Mouse (Mus musculus) embryonic facial prominence, embryonic 13.5 days (tissue): ENCODE data around the gene Tppp2. TPM values are rescaled to one million over a fixed set of nuclear protein-coding genes. Genes with fewer than 3 reads are reported as not detected.
"Not testable (repeated sequence)": the region's sequence is repeated elsewhere in the genome, so short reads cannot be mapped to it uniquely, and the experiment has no call there.

Experiments used
- ATAC-seq: fragments of 200-750 bp; cut with Nextera tagmentation; 2 replicates; pipeline ENCODE4 v1.8.0; 2017; ENCODE audit warnings: low read depth; ENCODE audit not compliant: insufficient number of reproducible peaks, insufficient read depth, low FRiP score, low TSS enrichment
- H3K27ac ChIP-seq: fragments of 300-500 bp; sonication (generic); 2 replicates; pipeline ENCODE4 v1.5.1; 2015; ENCODE audit warnings: moderate library complexity, mild to moderate bottlenecking, inconsistent platforms
- H3K27me3 ChIP-seq: fragments of 300-500 bp; sonication (generic); 2 replicates; pipeline ENCODE4 v1.6.1; 2015; ENCODE audit warnings: mild to moderate bottlenecking, inconsistent platforms
- H3K36me3 ChIP-seq: fragments of 300-500 bp; sonication (generic); 2 replicates; pipeline ENCODE4 v1.6.1; 2015; ENCODE audit warnings: mild to moderate bottlenecking, inconsistent platforms
- H3K4me1 ChIP-seq: fragments of 300-500 bp; sonication (generic); 2 replicates; pipeline ENCODE4 v1.6.1; 2015; ENCODE audit warnings: inconsistent platforms
- H3K4me2 ChIP-seq: fragments of 300-500 bp; sonication (generic); 2 replicates; pipeline ENCODE4 v1.6.1; 2015; ENCODE audit warnings: moderate library complexity, mild to moderate bottlenecking, inconsistent platforms
- H3K4me3 ChIP-seq: fragments of 300-500 bp; sonication (generic); 2 replicates; pipeline ENCODE4 v1.5.1; 2015; ENCODE audit warnings: mild to moderate bottlenecking, inconsistent platforms
- H3K9ac ChIP-seq: fragments of 300-500 bp; sonication (generic); 2 replicates; pipeline ENCODE4 v1.6.1; 2015; ENCODE audit warnings: mild to moderate bottlenecking, inconsistent platforms
- H3K9me3 ChIP-seq: fragments of 300-500 bp; sonication (generic); 2 replicates; pipeline ENCODE4 v1.6.1; 2016; ENCODE audit warnings: inconsistent platforms
- WGBS: fragments of 180-500 bp; shearing (Covaris S2); methylation state at CpG from one replicate; pipeline ENCODE4 v1.1.7; 2015; ENCODE audit warnings: mixed read lengths; 5-methylcytosine and 5-hydroxymethylcytosine counted together
- polyA plus RNA-seq: library from polyadenylated mRNA; unstranded; fragments of >200 nt; fragmentation: Nextera tagmentation; extraction: Ambion mirVana; gene quantifications from 2 replicates; pipeline ENCODE4 v1.2.1, GENCODE M21; 2015

Gene Tppp2
- polyA plus RNA-seq, 1 experiment from 2014 or later = not detected

GRCm38 (mm10) chr14:51913062-51913959, 4.9 kb upstream of the Tppp2 start:
- H3K36me3 ChIP-seq = peaks cover 15% of the 10 kb centered on the region
- H3K9ac ChIP-seq = peak overlapping the region; percentile 72
- peak overlapping the region; percentile 51 for H3K4me3 ChIP-seq
- WGBS = under 1% methylated on average over 58 of the region's 58 CpGs
- peaks cover 26% of the 10 kb centered on the region for H3K4me1 ChIP-seq
- peak; percentile 77 for ATAC-seq
- peak overlapping the region; percentile 85 for H3K27ac ChIP-seq
- no peaks in the 10 kb centered on the region for H3K9me3 ChIP-seq
- H3K27me3 ChIP-seq = no peaks in the 10 kb centered on the region
- H3K4me2 ChIP-seq = peak overlapping the region; percentile 87

DNA sequence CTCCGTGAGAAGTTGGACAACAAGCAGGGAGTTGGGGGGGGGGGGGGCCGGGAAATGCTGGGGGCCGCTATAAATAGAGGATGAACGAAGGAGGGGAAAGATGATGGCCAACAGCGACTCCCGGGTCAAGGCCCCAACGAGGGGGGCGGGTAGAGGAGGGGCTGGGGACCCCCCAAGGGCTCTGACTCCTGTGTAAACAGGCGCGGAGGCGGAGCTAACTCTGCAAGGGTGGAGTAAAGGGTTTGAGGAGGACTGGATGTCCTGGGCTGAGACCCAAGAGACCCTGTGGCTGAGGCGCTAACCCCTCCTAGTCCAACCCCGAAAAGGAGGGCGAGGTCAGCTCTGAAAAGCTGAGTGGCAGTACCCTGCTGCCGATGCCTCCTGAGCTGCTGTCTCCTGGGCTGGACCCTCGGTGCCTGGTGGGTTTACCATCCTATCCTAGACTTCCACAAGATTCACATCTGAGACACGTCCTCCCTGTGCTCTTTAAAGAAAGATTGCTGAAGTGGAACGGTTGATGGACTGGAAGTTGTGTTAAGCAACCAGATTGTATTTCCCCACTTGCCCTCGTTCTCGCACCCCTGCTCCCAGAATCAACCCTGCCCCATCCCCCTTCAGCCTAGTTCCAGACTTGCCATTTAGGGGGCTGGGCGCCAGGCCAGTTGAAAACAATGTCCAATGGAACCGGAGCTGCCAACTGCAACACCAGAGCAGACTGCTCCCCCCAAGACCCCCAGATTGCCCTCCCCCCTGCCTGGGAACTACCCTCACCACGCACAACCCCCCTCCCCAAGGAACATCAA, 4.1 kb upstream of the Tppp2 start, which contains the start of gene Ndrg2:
Gene Ndrg2, minus strand, starts transcription at position 199 of the 803 bp plus-strand sequence.
- no peaks in the 10 kb centered on the region for H3K27me3 ChIP-seq
- H3K27ac ChIP-seq = peak within 1 kb of the TSS; percentile 90
- H3K9ac ChIP-seq = peak within 1 kb of the TSS; percentile 72
- no peaks in the 10 kb centered on the region for H3K9me3 ChIP-seq
- WGBS = 2% methylated on average over 21 of the region's 23 CpGs
- peak within 1 kb of the TSS; percentile 87 for H3K4me2 ChIP-seq
- peak within 1 kb of the TSS; percentile 51 for H3K4me3 ChIP-seq
- ATAC-seq = peak; percentile 68
- H3K4me1 ChIP-seq = peaks cover 26% of the 10 kb centered on the region
- H3K36me3 ChIP-seq = peaks cover 15% of the 10 kb centered on the region

- no peaks in the 10 kb centered on the region for H3K27me3 ChIP-seq
- no peak overlapping the region for H3K4me3 ChIP-seq
- WGBS = 34% methylated on average over 3 of the region's 3 CpGs
- H3K9ac ChIP-seq = peak overlapping the region; percentile 11; the same call in 1 of the 2 replicates
- peaks cover 7% of the 10 kb centered on the region for H3K36me3 ChIP-seq
- peak overlapping the region; percentile 87 for H3K4me2 ChIP-seq
- no peaks in the 10 kb centered on the region for H3K9me3 ChIP-seq
- H3K27ac ChIP-seq = peak overlapping the region; percentile 90
- H3K4me1 ChIP-seq = peaks cover 26% of the 10 kb centered on the region
- no peak for ATAC-seq
These were observed 3.2 kb upstream of the Tppp2 start for GRCm38 (mm10) chr14:51915030-51915429.

DNA sequence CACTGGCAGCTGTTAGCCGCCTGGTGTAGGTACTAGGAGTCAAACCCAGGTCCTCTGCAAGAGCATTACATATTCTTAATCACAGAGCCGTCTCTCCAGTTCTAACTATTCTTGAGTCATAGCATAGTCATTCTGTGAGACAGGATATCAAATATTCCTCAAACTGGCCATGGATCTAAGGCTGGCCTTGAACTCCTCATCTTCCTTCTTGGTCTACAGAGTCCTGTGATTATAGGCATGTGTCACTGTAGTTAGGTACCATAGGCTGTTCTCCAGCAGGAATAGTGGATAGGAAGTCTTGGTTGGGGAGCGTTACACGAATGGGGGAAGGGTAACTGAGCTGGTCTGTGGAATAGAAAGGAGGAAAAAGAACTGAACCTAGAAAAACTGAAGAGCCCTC, 1.7 kb upstream of the Tppp2 start:
- no peak overlapping the region for H3K4me2 ChIP-seq
- peaks cover 26% of the 10 kb centered on the region for H3K4me1 ChIP-seq

GRCm38 (mm10) chr14:51918966-51919365, 741 bp downstream of the Tppp2 start:
- Histone ChIP-seq H3K36me3 (no peaks in the 10 kb centered on the region), H3K27ac (no peak overlapping the region), H3K27me3 (no peaks in the 10 kb centered on the region), H3K4me2 (no peak overlapping the region), H3K4me1 (peaks cover 38% of the 10 kb centered on the region), H3K4me3 (no peak overlapping the region), H3K9ac (no peak overlapping the region), H3K9me3 (no peaks in the 10 kb centered on the region)
- 90% methylated on average over 4 of the region's 4 CpGs for WGBS
- no peak for ATAC-seq

More for the DNA sequence above, 1.7 kb upstream of the Tppp2 start:
- H3K9ac ChIP-seq = no peak overlapping the region
- H3K9me3 ChIP-seq = no peaks in the 10 kb centered on the region
- no peak overlapping the region for H3K4me3 ChIP-seq
- ATAC-seq = no peak
- no peaks in the 10 kb centered on the region for H3K36me3 ChIP-seq
- WGBS = 86% methylated on average over 4 of the region's 4 CpGs
- H3K27ac ChIP-seq = no peak overlapping the region
- H3K27me3 ChIP-seq = no peaks in the 10 kb centered on the region

- H3K36me3 ChIP-seq = no peaks in the 10 kb centered on the region
- no peaks in the 10 kb centered on the region for H3K27me3 ChIP-seq
- no peak overlapping the region for H3K4me2 ChIP-seq
- no peak overlapping the region for H3K4me3 ChIP-seq
- WGBS = 75% methylated on average over 16 of the region's 16 CpGs
- H3K9ac ChIP-seq = no peak overlapping the region
- peaks cover 22% of the 10 kb centered on the region for H3K4me1 ChIP-seq
- no peaks in the 10 kb centered on the region for H3K9me3 ChIP-seq
- peak overlapping the region; percentile 33; the same call in 1 of the 2 replicates for H3K27ac ChIP-seq
- ATAC-seq = no peak
These were observed 3.7 kb downstream of the Tppp2 start for GRCm38 (mm10) chr14:51921759-51922570.

DNA sequence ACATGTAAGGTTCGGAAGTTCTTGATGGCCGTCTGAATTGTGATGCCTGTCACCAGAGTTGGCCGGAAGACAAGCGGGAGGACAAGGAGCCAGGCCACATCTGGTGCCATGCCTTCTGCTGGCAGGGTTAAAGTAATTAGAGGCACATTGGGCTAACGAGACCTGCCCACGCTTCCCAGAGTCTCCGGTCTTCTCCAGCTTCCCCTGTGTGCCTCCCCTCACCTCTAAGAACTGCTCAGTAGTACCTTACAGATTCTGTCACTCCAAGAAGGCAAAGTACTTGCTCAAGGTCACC, 4.3 kb downstream of the Tppp2 start, which contains the start of gene Rnase13:
Gene Rnase13, minus strand, starts transcription at position 203 of the 295 bp plus-strand sequence.
- Histone ChIP-seq H3K9me3 (no peaks in the 10 kb centered on the region), H3K4me2 (no peak within 1 kb of the TSS), H3K4me1 (peaks cover 22% of the 10 kb centered on the region), H3K36me3 (no peaks in the 10 kb centered on the region), H3K27me3 (no peaks in the 10 kb centered on the region), H3K4me3 (no peak within 1 kb of the TSS), H3K9ac (no peak within 1 kb of the TSS), H3K27ac (peak within 1 kb of the TSS; percentile 33; the same call in 1 of the 2 replicates)
- WGBS = 84% methylated on average over 7 of the region's 7 CpGs
- ATAC-seq = no peak

GRCm38 (mm10) chr14:51922910-51923309, 4.7 kb downstream of the Tppp2 start:
- ATAC-seq = no peak
- peaks cover 22% of the 10 kb centered on the region for H3K4me1 ChIP-seq
- 83% methylated on average over 2 of the region's 2 CpGs for WGBS

GRCm38 (mm10) chr14:51923492-51923891, 5.3 kb downstream of the Tppp2 start:
- H3K4me1 ChIP-seq = peaks cover 22% of the 10 kb centered on the region
- no peak overlapping the region for H3K4me2 ChIP-seq
- ATAC-seq = no peak
- no peak overlapping the region for H3K9ac ChIP-seq
- H3K27ac ChIP-seq = no peak overlapping the region
- no peaks in the 10 kb centered on the region for H3K27me3 ChIP-seq
- 62% methylated on average over 4 of the region's 4 CpGs for WGBS
- no peak overlapping the region for H3K4me3 ChIP-seq
- no peaks in the 10 kb centered on the region for H3K9me3 ChIP-seq
- no peaks in the 10 kb centered on the region for H3K36me3 ChIP-seq

More at GRCm38 (mm10) chr14:51922910-51923309, 4.7 kb downstream of the Tppp2 start:
- Histone ChIP-seq H3K4me2 (no peak overlapping the region), H3K27me3 (no peaks in the 10 kb centered on the region), H3K9ac (no peak overlapping the region), H3K9me3 (no peaks in the 10 kb centered on the region), H3K36me3 (no peaks in the 10 kb centered on the region), H3K4me3 (no peak overlapping the region), H3K27ac (no peak overlapping the region)

DNA sequence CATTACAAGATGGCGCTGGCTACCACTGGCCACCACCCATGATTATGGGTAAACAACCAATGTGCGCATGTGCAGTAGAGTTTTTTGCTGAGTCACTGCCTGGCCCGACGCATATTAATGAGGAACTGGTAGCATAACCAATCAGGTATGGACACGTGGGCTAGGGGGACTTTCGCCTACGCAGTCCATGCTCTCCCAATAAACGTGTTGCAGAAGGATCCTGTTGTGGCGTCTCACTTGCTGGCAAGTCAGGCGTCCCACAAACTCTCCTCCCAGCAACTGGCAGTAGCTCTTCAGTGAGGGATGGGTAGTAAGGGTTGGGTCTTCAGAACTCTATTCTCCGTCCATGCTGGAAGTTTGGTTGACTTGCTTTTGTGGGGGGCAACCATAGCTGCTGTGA, 8.7 kb downstream of the Tppp2 start:
- H3K27ac ChIP-seq, ATAC-seq, H3K27me3 ChIP-seq, H3K9ac ChIP-seq, H3K36me3 ChIP-seq, H3K4me3 ChIP-seq, H3K9me3 ChIP-seq, H3K4me2 ChIP-seq: not testable (repeated sequence)
- 93% methylated on average over 11 of the region's 11 CpGs for WGBS
- peaks cover 18% of the 10 kb centered on the region for H3K4me1 ChIP-seq
